Mouse (Mus musculus): ENCODE data around the gene Hist2h3c2.

DNA sequence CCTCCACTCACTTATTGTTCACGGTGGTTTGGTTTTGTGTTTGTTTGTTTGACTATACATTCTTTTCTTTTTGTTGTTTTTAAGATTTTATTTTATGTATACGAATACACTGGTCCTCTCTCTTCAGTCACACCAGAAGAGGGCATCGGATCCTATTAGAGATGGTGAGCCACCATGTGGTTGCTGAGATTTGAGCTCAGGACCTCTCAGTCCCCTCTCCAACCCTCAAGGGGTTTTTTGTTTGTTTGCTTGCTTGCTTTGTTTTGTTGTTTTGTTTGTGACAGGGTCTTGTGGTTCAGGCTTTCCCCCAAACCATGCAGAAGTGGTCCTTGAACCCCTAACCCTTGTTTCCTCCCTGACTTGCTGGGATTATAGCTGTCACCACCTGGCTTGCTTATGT is 22.7 kb upstream of the Hist2h3c2 start:
- no peak for TF ChIP-seq EP300 (IDR thresholded peaks at IDR 0.05; ENCODE audit: low read depth)
- TF ChIP-seq CTCF (IDR thresholded peaks at IDR 0.05; ENCODE audit: low read depth), result no peak

All from liver, embryonic 14.5 days (tissue).